Mouse (Mus musculus) ES-E14 (cell line): ENCODE measurements around the gene Ntm.

Source experiments
- HCFC1 ChIP-seq: IDR thresholded peaks from 2 replicates; pipeline ENCODE4 v1.6.1; 2012; ENCODE audit warnings: low read length, inconsistent platforms, borderline replicate concordance; ENCODE audit not compliant: insufficient read depth
- MAFK ChIP-seq: IDR thresholded peaks from 2 replicates; pipeline ENCODE4 v1.6.1; 2014; ENCODE audit warnings: mild to moderate bottlenecking, low read depth, low read length, inconsistent platforms; ENCODE audit not compliant: insufficient read depth

GRCm38 (mm10) chr9:29698276-29698675 lies 264.7 kb downstream of the Ntm start:
- TF ChIP-seq MAFK: no peak
- no peak for TF ChIP-seq HCFC1
